Mouse (Mus musculus) frontal cortex, postnatal 10 days (tissue): Measurements from ENCODE around the gene Zswim3.
A peak's percentile ranks its signal among the peaks of the same experiment; 100 is the strongest.

Source experiments
- DNase-seq, 2 experiments: peaks; one replicate each; pipeline ENCODE4 v3.0.0; 2022; ENCODE audit warnings: low spot score in 2 of 2, mixed read lengths in 1 of 2

Zswim3 gene

DNA sequence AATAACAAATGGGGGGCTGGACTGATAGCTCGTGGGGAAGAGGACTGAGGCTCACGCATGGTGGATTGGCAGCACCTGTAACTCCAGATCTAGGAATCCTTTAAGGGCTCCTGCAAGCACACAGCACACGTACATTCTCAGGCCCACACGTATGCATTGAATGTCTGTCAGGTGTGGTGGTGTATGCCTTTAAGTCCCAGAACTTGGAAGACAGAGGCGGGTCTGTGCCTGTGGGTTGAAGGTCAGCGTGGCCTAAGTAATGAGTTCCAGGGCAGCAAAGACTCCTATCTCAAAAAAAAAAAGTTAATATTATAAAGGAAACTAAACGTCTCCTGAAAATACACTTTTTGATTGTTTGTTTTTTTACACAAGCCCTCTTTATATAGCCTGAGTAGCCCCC is 1.7 kb downstream of the Zswim3 start:
- no peak for DNase-seq

- no peak for DNase-seq
These were observed 8.7 kb downstream of the Zswim3 start for GRCm38 (mm10) chr2:164813557-164813956.

DNA sequence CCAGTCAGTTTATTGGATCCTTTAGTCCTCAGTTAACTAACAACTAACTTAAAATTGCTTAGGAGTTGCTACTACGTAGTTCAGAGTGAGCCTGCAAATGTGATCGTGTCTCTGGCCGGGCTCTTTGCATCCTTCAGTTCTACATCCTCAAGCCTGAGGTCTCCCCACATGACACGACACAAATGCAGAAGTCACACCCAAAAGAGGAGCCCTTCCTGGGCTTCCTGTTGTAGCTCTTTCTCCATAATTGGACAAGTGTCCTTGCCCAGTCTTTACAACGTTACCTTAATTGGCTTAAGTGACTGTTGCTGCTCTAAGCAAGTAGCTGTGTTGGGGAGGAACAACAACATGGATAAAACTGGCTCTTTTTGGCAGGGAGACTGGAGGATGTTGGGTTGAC is 10.4 kb downstream of the Zswim3 start:
- DNase-seq = no peak

DNA sequence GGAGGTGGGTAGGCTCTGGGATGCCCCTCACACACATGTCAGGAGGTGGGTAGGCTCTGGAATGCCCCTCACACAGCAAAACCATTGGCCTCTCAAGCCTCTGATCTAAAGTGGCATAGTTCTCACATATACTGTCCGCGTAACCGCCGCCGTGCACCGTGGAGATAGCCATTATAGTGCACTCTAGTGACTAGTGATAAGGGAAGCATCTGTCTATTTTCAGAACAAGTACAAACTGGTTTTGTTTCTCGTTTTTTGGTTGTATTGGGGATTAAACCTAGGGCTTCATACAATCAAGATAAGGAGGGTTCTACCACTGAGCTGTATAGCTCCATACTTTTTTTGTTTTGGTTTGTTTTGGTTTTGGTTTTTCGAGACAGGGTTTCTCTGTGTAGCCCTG is 10.9 kb downstream of the Zswim3 start:
- DNase-seq = no peak

DNA sequence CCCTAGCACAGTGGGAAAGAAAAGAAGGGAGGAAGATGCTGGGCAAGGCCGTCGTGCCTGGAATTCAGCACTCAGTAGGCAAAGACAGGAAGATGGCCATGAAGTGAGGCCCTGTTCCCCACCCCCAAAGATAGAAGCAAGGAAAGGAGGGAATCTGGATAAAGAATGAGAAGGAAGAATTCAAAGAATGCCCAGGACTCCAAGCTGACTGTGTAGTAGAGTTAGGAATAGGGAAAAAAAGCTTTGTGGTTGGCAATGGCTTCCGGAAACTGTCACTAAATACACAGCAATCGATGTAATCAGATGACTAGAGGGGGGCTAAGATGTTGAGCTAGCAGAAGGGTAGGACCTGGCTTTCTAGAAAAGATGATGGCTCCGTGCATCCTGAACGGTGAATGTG is 12.3 kb downstream of the Zswim3 start:
- no peak for DNase-seq

DNA sequence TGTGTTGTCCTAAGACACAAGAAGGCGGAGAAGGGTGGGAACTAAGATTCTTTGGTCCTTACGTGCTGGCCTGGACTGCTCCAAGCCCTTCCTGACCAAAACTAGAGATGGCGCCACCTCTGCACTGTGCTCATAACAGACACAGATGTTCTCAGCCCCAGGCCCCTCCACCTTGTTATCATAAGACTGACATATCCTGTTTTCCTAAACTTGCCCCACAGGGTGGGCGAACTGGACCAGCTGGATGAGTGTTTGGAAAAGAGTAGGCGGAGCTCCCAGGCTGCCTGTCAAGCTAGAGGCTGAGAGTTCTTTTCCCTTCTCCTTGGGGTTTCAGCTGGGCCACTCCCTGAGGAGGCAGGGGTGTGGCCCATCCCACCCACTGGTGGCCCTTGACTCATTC is 12.8 kb downstream of the Zswim3 start:
- no peak for DNase-seq

DNA sequence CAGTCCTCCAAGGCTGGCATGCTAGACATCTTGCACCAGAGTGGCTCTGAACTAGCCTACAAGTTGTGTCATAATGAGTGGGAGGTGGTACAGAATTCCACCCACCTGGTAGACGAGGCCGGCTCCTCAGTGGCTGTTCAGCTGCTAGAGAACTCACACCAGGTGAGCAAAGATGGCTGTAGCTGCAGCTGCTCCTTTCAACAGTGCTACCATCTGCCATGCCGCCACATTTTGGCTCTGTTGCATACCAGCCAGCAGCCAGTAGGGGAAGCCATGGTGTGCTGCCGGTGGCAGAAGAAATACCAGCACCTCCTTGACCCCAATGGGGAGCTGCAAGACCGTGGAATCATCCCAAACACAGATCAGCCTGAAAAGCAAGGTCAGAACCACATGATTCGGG is 16.2 kb downstream of the Zswim3 start:
- no peak for DNase-seq

GRCm38 (mm10) chr2:164822636-164823165 is 17.8 kb downstream of the Zswim3 start, which contains the start of gene Zswim1:
Zswim1 (plus strand) TSS chr2:164822686.
- DNase-seq = peak; percentile 99 to 100

GRCm38 (mm10) chr2:164823181-164823585 is 18.3 kb downstream of the Zswim3 start:
- no peak for DNase-seq

- DNase-seq = no peak
These were observed 19.1 kb downstream of the Zswim3 start for GRCm38 (mm10) chr2:164823969-164824368.

DNA sequence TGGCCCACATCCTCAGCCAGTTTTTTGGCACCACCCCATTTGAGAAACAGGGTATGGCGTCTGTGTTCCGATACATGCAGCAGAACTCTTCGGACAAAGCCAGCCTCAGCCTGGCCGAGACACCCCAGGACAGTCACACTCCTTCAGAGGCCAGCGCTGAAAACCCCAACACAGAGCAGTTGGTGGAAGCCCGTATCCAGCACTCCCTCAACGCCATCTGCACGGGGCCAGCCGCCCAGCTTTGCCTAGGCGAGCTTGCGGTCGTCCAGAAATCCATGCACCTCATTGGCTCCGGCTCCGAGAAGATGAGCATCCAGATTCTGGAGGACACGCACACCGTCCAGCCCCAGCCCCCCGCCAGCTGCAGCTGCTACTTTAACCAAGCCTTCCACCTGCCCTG is 20.6 kb downstream of the Zswim3 start:
- DNase-seq = no peak

DNA sequence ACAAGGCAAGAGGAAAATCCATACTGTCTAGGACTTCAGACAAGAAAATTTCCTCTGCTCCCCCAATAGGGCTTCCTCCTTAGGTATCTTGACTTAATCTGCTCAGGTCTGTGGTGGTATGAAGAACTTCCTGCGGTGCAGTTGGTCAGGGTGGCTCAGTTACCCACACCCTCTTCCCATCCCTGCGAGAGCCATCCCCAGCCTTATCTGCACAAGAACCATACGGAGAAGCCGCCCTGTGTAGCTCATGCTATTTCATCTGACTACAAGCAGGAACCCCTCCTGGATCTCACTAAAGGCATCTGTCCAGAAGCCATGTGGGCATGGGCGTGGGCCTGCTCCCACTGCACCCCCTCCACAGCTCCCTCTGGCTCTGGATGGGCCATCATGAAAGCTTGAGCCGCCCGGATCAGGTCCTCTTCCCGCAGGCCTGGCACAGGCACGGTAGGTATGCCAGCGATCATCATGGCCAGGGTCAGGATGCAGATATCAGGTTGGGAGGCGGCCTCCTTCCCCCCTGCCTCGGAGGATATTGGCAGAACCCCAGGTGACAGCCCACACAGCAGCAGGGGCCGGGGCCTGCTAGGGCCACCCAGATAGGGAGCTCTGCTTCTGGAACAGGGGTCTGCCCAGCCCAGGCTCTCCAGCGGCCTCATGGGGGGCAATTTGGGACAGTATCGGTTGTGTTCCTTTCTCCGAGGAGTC is 22.4 kb downstream of the Zswim3 start:
- no peak for DNase-seq

DNA sequence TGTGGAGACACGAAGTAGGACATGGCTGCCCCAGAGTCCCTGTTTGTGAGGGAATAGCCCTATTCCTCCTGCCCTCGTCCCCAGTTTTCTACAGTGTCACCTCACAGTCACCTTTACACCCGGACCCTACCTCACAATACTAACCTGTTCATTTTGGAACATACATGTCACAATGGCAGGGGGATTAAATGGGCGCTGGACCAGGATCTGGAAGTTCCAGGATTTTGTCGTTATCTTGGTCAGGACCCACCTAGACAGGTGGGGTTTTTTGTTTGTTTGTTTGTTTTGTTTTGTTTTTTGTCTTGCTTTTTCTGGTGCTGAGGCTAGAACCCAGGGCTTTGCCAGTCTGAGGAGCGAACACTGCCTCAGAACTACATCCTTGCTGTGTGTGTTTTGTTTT is 23.5 kb downstream of the Zswim3 start, which contains the start of gene Spata25:
Gene Spata25 (minus strand): TSS at position 101 of the 400 bp plus-strand sequence.
- no peak for DNase-seq

GRCm38 (mm10) chr2:164829090-164829489 is 24.2 kb downstream of the Zswim3 start:
- no peak for DNase-seq

DNA sequence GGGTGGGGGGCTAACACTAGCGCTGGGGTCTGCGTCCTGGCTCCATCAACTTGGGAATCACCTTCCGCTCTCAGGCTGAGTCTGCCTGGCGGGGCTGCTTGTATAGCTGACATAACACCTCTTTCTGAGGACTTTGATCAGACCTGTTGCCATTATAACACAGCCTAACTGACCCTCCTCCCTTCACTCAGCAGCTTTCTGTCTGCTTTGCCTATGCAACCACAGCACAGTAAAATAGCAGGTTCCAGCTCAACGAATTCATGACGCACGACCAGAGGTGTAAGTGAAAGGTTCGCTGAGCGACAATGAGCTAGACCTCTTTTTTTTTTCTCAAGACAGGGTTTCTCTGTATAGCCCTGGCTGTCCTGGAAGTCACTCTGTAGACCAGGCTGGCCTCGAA is 26.1 kb downstream of the Zswim3 start:
- no peak for DNase-seq

- DNase-seq = no peak
These were observed 27.3 kb downstream of the Zswim3 start for GRCm38 (mm10) chr2:164832032-164832747.

DNA sequence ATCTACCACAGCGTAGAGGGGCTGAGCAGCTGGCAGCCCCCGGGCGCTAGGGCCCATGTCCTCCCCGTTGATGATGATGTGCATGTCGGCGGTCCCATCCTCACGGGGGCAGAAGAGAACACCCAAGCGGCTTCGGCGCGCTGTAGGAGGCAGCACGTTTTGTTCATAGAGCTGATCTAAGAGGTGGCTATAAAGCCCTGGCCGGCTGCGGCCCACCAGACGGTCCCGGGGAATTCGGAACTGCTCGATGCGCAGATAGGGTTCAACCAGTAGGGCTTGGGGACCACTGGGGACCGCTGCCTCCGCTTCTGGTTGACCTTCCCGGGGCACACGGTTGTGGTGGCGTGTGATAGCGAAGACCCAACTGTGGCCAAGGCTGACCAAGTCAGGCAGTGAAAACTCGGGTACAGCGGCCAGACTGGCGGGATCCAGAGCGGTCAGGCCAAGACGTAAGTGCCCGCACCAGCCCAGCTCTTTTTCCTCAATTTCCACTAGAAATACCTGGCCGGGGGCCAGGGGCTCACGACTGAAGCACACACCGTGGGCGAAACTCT is 27.9 kb downstream of the Zswim3 start, which contains the start of gene Ctsa:
Gene Ctsa (plus strand): TSS at position 126 of the 554 bp plus-strand sequence.
- DNase-seq = peak; percentile 71 to 78

GRCm38 (mm10) chr2:164833314-164833959 is 28.5 kb downstream of the Zswim3 start, which contains the start of gene Neurl2:
Neurl2 (minus strand) TSS chr2:164833456.
- peak; percentile 88 to 89 for DNase-seq

- no peak for DNase-seq
These were observed 29.6 kb downstream of the Zswim3 start for GRCm38 (mm10) chr2:164834531-164834930.

DNA sequence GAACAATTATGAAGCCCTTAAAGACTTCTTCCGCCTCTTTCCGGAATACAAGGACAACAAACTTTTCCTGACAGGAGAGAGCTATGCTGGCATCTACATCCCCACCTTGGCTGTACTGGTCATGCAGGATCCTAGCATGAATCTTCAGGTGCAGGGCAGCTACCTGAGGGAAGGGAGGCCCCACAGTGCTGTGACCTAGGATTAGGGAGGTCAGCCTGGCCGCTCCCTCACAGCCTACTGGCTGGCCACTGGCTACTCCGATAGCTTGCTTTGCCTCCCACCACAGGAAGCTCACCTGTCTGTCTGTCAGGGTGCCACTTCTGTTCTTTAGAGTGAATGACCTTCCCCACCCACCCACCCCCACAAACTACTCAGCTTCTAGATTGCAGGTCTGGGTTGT is 30.3 kb downstream of the Zswim3 start:
- no peak for DNase-seq

DNA sequence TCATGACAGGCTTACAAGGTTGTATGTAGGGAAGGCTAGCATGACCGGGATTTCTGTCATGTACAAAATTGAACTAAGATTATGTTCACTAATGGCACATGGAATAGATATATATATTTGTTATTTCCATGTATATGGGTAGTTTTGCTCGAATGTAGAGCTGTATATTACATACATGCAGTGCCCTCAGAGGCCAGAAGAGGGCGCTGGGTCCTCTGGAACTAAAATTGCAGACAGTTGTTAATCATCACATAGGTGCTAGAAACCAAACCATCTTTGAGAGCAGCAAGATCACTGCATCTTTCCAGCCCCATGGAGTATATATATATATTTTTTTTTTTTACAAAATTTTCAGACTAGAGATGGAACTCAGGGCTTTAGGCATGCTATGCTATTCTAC is 40.9 kb downstream of the Zswim3 start:
- DNase-seq = no peak

DNA sequence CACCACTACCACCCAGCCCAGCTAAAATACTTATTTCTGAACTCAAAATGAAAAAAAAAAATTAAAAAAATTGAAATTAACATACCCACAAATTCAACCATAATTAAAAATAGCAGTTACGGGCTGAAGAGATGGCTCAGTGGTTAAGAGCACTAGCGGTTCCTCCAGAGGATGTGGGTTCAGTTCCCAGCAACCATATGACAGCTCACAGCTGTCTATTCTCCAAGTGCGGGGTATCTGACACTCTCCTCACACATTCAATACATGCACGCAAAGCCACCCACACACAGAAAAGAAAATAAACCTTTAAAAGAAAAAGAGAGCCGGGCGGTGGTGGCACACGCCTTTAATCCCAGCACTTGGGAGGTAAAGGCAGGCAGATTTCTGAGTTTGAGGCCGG is 45.2 kb downstream of the Zswim3 start:
- no peak for DNase-seq
